Mouse (Mus musculus) cerebellum, adult 2 months (tissue): ENCODE measurements around the gene Psen2.

Experiments used
- CTCF ChIP-seq: fragments of 200-500 bp; IDR thresholded peaks from 2 replicates; pipeline ENCODE4 v1.5.1; 2011; ENCODE audit warnings: low read depth, mild to moderate bottlenecking, control low read depth, low read length, moderate library complexity, borderline replicate concordance; ENCODE audit not compliant: insufficient read depth
- POLR2A ChIP-seq: fragments of 200-500 bp; IDR thresholded peaks from 2 replicates; pipeline ENCODE4 v1.6.1; 2011; ENCODE audit warnings: low read length, control low read depth, borderline replicate concordance; ENCODE audit not compliant: insufficient read depth

DNA sequence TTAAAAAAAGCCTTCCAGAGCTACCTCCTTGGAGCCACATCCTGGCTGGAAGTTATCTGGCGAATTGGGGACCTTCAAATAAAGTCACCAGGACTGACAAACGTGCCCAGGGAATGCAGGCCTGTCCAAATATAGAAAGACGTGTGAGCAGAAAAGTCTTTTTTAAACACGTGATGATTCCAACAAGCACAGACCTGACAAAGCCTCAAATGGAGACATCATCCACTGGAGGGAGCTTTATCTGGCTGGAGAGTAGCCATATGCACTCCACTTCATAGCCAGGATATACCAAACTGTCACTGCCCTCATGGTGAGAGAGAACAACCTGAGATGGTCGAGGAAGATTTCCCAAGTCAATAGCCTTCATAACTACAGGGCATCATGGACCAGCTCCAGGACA is 77.4 kb downstream of the Psen2 start:
- TF ChIP-seq POLR2A: no peak
- no peak for TF ChIP-seq CTCF
